Mouse (Mus musculus): ENCODE results near the gene Tigit.
A peak's percentile ranks its signal among the peaks of the same experiment; 100 is the strongest.

Gene Tigit

GRCm38 (mm10) chr16:43663978-43664579, at the start of gene Tigit:
Gene Tigit (minus strand): TSS chr16:43664146.
- DNase-seq (ENCODE audit: low spot score), result no peak

- DNase-seq (ENCODE audit: low spot score), result no peak
Observed at GRCm38 (mm10) chr16:43711361-43711760, 47.4 kb upstream of the Tigit start.

- no peak for DNase-seq (ENCODE audit: low spot score)
Observed at GRCm38 (mm10) chr16:43710651-43711050, 46.7 kb upstream of the Tigit start.

DNA sequence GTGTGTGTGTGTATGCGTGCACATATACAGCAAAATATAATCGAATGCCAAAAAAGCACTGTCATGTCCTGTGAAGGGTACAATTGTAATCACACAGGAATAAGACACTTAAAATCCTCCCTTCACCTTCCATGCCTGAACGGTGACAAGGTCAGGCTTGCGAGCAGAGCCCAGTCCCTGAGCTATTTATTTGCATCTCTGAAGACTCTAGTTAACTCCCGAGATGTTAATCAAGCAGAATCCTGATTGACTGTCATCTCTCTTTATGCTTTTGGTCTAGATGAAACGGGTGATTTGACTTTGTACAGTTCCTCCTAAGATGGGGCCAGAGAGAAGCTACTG, 46.2 kb upstream of the Tigit start:
- no peak for DNase-seq (ENCODE audit: low spot score)

GRCm38 (mm10) chr16:43709432-43710133, 45.6 kb upstream of the Tigit start:
- peak; percentile 26 for DNase-seq (ENCODE audit: low spot score)

DNA sequence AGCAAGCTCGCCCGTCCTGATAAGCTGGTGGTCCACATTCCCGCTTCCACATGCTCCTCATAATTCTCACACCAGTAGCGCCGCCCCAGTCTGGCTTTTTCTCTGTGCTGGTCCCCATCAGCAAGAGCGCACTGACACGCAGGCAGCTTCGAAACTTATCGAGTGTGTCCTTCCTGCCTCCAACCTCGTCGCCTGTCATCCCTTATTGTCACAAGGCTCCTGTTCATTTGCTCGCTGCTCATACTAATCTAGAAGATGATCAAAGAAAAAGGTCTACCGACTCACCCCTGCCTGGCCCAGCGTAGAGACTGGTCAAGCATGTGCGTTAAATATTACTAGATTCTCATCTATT, 45.1 kb upstream of the Tigit start:
- DNase-seq (ENCODE audit: low spot score), result no peak

- DNase-seq (ENCODE audit: low spot score), result no peak
Observed at GRCm38 (mm10) chr16:43708335-43709061, 44.6 kb upstream of the Tigit start.

GRCm38 (mm10) chr16:43701765-43702504, 38.0 kb upstream of the Tigit start:
- no peak for DNase-seq (ENCODE audit: low spot score)

DNA sequence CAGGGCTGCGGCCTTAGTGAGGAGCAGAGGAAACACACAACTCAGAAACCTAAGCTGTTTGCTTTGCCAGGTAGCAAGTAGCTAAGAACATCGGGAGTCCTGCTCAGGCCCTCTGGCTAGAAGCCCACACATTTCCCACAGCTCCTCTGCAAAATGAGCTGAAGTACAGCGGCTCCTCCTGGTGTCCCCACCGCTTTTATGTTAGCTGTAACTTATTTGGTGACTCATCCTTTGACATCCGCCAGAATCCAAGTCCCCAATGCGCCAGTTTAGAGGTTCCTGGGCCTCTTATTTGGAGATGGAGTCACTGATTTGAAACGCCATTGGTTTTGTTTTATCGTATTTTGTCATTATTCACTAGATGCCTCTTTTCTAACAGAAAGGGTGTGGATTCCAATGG, 36.6 kb upstream of the Tigit start:
- DNase-seq (ENCODE audit: low spot score), result no peak

DNA sequence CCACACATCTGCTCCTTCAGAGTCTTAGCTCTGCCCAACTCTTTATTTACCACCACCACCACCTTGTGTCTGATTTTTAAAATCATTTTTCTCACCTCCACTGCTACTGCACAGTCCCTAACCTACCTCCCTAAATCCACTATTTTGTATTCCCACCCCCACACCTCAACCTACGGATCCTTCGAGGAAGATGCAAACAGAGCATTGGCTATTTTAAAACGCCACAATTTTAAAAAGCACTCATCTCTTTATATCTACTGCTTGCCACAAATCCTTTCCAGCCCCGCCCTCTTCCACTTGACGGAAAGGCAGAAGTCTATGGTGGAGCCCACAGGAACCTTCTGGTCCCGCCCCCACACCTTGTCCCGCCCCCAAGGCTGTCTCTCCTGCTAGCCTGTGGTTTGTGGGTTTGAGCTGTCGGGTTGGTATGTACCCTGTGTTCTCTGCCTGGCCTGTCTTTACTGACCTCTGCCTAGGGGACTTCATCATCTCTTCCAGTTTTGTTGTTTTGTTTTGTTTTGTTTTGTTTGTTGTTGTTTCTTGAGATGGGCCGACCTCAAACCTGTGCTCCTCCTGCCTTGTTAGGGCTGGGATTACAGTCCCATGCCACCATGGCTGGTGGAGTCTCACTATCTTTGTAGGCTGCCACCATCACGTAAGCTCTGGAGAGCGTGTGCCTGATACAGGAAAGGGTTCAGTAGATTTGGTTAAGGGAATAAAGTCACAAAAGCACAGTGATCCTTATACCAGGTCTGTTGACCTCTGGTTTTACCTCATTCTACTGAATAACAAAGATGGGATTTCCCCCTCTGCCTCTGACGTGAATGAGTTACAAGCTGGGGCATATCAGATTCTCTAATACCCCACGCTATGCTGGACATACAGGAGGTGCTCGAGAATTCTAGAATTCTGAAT, 35.0 kb upstream of the Tigit start:
- peak; percentile 44 for DNase-seq (ENCODE audit: low spot score)

- DNase-seq (ENCODE audit: low spot score), result no peak
Observed at GRCm38 (mm10) chr16:43697772-43698171, 33.8 kb upstream of the Tigit start.

GRCm38 (mm10) chr16:43695852-43696251, 31.9 kb upstream of the Tigit start:
- DNase-seq (ENCODE audit: low spot score), result no peak

DNA sequence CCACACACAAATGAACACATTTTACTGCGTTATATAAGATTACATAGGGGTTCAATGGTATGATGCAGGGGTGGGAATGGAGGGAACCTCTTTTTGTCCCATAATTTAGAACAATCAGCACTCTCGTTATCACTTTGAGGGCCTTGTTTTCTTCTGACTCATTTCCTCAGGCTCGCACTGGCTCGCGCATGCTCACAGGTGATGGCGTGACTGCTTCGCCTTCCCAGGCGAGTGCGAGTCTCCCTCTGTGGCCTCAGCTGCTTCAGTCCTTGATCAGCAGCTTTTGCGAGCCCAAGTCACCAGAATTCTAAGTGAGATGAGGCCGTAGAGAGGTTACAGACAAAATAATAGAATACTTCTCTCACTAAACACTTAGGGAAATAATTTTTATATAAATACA, 30.2 kb upstream of the Tigit start:
- no peak for DNase-seq (ENCODE audit: low spot score)

DNA sequence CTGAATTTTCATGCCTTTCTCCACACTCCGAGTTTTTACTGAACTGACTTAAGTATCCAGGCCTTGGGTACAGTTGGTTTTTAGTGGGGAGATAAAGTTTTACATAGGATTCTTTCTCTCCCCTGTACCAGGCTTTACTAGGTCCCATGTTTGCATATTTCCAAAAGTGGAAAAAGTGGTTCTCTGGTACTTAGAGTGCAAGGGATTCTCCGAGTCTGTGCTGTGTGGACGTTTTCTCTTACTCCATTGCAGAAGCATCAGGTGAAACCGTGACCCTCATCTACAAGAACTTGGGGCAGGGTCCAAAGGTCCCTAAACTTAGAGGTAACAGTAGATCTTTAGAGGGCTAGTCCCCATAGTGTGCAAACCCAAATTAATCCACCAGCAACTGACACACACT, 28.7 kb upstream of the Tigit start:
- no peak for DNase-seq (ENCODE audit: low spot score)

DNA sequence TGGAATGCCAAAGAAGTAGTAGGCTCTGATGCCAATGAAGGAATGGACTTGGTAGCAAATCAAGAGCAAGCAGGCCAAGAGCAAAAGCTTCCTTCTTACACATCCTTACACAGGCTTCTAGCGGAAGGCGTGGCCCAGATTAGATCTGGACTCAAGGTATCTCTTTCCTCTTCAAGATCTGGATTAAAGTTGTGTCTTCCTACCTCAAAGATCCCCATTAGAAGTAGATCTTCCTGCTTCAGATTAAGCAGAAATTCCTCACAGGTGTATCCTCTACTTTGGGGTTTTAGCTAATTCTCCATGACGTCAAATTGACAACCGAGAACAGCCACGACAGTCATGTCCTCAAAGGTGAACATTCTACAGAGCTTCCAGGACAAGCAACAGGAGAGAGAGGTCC, 27.8 kb upstream of the Tigit start:
- DNase-seq (ENCODE audit: low spot score), result no peak

GRCm38 (mm10) chr16:43690912-43691311, 27.0 kb upstream of the Tigit start:
- no peak for DNase-seq (ENCODE audit: low spot score)

DNA sequence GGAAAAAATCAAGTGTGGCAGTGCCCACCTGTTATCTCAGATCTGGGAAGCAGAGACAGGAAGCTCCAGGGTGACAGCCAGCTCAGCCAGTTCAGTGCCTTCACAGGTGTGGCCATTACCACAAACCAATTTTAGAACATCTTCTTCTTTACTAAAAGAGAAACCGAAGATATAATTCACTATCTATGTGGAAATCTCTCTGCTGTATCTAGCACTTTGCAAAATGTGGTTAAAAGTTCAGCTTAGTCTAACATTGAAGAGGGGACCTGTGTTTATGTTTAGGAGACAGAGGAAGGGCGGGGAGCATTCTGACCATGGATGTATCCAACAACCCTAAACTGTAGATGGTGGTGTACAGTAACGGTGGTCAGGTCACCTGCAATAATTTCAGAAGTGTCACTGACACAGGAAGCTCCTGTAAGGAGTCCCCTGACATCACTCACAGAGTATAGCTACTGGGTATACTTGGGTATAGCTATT, 26.3 kb upstream of the Tigit start:
- DNase-seq (ENCODE audit: low spot score), result no peak

- DNase-seq (ENCODE audit: low spot score), result no peak
Observed at GRCm38 (mm10) chr16:43687968-43688367, 24.0 kb upstream of the Tigit start.

GRCm38 (mm10) chr16:43674400-43674799, 10.5 kb upstream of the Tigit start:
- no peak for DNase-seq (ENCODE audit: low spot score)

DNA sequence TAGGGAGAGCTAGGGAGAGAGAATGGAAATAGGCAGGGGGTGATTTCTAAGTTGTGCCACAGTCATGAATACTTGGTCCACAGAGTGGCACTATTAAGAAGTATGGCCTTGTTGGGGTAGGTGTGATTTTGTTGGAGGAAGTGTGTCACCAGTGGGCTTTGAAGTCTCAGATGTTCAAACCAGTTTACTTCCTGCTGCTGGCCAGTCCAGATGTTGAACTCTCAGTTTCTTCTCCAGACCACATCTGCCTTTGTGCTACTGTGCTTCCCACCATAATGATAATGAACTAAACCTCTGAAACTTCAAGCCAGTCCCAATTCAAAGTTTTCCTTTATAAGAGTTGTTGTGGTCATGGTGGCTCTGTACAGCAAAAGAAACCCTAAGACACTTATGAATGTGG, 8.8 kb upstream of the Tigit start:
- no peak for DNase-seq (ENCODE audit: low spot score)

DNA sequence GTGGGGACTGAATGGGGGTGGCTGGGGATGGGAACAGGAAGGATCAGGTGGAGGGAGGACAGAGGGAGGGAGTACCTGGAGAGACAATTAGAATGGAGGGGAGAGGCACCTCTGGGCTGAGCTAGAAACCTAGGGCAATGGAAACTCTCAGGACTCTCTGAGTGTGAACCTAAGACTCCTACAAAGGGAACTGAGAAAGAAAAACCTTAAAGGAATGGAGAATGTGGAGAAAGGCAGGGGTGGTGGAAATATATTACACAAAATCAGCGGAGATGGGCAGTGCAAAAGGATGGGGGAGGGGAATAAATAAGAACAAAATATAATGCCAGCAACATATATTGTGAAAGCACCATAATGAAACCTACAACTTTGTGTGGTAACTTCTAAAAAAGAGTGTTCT, 8.0 kb upstream of the Tigit start:
- no peak for DNase-seq (ENCODE audit: low spot score)

- DNase-seq (ENCODE audit: low spot score), result no peak
Observed at GRCm38 (mm10) chr16:43668294-43668693, 4.3 kb upstream of the Tigit start.

All from lung, postnatal 25 days (tissue).